Mouse (Mus musculus): ENCODE results near the gene Hoxd11.

DNA sequence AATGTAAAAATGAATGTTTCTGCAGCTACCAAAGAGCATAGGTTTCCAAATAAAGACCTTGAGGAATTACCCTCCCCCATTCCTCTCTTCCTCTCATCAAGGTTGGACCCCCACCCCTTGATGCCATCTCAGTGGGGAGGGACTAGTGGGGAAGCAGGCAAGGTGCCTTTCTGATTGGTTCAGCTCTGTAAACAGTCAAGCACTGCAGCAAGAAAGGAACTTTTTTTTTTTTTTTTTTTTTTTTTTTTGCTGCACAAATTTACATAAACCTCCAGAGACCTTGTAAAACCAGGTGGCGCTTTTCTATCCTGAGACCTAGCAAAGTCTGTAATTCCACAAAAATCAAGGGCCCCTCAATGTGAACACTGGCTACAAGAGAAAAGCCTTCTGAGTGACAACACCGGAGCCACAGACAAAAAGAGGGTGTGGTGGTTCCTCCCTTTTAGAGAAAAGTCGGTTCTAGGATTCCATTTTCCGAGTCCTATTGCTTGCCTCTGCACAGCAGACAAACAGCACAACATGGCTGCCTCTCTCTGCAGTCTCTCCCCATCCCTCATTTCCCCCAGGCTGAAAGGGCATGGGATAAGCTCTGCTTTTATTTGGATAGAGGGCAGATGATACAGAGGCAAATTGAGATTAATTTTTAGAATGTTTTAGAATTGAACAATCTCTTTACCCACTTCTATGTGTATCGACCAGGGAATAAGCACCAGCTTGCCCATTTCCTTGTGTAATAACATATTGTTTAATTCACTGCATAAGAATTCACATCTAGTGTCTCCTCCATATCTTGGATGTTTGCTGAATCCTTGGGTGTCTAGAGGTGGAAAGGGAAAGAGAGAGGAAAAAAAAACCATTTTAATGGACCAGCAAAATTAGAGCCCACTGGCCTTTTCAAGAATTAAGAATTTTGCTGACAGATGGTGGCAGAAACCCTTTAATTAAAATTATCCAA is 30.4 kb downstream of the Hoxd11 start:
- TF ChIP-seq CTCF (IDR thresholded peaks at IDR 0.05; ENCODE audit: borderline replicate concordance, insufficient read depth, low read length) (no peak), POLR2A (IDR thresholded peaks at IDR 0.05; ENCODE audit: low read depth, low read length) (no peak)
